Mouse (Mus musculus): ENCODE results near the gene Rhoa. TPM values are rescaled to one million over a fixed set of nuclear protein-coding genes. Genes with fewer than 3 reads are reported as not detected.

The Rhoa gene
- 100 to 1,000 TPM; 352 to 357 TPM for total RNA-seq (2021)
- long read RNA-seq, experiment 1, full-length matches to known transcripts = 465 of 519 reads
- long read RNA-seq, experiment 1, partial matches to known transcripts = 2 of 519 reads
- long read RNA-seq, experiment 1, other reads (novel, unspliced or antisense) = 52 of 519 reads
- long read RNA-seq, experiment 2, transcript Rhoa-201 (6 exons, 2,197 nt) = major isoform, 145 of 202 reads
- long read RNA-seq, experiment 2, transcript Rhoa-205 (6 exons, 852 nt) = minor isoform, 5 of 202 reads
- long read RNA-seq, experiment 2, partial matches to known transcripts = 44 of 202 reads
- long read RNA-seq, experiment 2, other reads (novel, unspliced or antisense) = 6 of 202 reads

DNA sequence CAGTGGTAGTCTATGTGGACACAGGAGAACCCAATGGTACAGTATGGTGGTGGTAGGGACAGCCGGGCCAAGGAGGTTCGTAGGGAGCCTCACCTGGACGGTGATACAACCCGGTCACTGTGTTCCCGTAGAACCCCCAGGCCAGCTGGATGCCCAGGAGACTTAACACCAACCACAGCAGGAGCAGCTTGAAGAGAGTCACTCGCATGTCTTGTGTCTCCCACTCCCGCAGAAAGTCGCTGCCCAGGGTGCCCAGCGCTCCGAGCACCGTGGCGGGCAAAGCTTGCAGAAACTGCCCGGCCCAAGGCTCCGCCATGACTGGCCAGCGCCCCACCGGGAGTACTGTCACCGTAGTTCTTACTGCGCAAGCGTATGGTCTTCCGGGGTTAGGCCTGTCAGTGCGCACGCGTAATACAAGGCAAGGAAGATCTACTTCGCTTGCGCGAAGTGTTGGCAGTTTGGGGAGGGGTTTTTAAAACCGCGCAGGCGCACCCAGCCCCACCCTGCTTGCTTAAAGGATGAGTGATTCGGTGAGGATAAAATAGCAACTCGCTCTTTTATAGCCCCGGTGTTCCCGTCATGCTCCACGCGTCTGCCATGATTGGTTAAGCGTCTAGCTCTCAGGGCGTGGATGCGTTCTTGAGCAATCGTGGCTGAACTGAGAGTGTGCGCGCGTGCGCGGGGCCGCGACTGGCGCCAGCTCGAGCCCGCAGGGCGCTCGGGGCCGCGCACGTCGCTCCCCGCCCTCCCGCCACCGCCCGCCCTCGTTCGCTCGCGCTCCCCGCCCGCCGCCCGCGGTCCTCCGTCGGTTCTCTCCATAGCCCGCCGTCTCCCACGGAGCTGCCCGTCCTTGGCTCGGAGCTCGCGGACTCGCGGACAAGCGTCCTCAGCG, at the start of gene Rhoa, which contains the start of gene Tcta:
TSS of gene Rhoa (plus strand) at position 501 of the 892 bp plus-strand sequence.
TSS of gene Tcta (minus strand) at position 532 of the 892 bp plus-strand sequence.
- peak; percentile 97 for DNase-seq

DNA sequence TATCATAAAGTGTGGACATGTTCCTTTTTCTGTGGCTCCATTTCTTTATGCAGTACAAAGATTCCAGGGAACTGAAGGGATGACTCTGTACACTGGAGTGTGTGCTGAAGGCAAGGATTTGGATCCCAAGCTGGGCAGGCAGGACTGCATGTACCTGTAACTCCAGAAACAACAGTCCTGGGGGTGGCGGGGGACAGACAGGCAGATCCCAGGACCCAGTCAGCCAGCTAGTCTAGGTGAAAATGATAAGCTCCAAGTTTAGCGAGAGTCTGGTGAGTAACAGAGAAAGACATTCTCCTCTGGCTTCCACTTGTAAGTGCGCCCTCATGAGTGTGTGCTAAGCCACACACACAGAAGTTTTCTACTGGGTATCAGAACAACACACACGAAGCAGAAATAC, 45.4 kb upstream of the Rhoa start:
- no peak for DNase-seq

DNA sequence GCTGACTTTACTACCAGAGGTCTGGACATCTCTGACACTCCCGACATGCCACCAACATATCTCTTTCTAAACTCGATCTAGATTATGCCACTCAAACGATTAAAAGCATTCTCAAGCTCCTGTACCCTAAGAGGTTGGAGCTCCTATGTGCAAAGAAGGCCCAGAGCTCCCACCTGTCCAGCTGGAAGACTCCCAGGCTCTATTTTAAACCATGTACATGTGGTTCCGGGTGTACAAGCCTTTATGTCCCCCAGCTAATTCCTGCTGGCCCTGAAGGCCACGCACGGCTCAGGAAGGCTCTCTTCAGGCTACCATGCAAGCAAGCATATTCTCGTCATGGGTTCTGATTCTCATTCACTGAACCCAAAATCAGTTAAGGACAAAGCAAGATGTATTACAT, 44.1 kb upstream of the Rhoa start:
- no peak for DNase-seq

DNA sequence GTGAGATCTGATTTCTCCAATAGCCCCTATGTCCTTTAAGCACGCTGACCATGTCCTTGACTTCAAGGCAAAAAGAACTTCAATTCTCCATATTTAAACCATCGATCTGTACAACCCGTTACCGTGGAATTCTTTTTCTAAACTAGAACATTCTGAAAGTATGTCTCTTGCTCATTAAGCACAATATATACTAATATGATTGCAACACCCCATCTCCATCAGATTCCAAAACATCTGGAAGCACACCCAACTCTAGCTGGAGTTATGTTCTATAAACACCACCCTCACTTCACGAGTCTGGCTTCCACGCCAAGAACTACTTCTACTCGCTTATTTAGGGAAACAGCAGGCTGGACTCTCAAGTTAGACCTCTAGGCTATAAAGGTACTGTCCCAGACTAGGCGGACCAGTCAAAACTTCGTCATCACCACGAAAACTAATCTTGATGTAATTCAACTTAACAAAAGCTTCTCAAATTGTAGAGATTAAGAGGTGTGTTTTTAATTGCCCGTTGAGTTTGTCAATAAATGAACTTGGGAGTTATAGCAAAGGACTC, 43.4 kb upstream of the Rhoa start:
- no peak for DNase-seq

DNA sequence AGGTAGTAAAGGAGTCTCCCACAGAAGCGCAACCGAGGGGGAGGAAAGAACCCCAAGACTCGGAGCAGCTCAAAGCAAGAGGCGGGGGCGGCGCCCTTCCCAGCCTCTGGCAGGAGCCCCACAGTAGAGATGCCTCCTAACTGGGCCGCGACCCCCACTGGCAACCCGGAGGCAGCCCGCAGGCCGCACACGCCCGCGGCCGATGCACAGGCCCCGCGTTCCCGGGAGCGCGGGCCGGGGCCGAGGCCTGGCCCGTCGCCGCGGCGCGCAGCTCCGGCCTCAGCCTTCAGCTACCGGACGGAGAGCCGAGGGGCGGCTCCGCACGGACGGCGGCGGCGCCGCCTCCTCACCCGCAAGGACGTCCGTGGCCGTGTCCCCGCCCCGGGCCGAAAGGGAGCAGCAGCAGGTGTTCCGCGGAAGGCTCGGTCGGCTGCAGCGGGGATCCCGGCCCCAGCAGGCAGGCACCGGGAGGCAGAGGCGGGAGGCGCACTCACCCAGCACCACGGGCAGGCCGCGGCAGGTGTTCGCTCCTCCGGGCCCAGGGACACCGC, 42.7 kb upstream of the Rhoa start:
- DNase-seq = no peak

DNA sequence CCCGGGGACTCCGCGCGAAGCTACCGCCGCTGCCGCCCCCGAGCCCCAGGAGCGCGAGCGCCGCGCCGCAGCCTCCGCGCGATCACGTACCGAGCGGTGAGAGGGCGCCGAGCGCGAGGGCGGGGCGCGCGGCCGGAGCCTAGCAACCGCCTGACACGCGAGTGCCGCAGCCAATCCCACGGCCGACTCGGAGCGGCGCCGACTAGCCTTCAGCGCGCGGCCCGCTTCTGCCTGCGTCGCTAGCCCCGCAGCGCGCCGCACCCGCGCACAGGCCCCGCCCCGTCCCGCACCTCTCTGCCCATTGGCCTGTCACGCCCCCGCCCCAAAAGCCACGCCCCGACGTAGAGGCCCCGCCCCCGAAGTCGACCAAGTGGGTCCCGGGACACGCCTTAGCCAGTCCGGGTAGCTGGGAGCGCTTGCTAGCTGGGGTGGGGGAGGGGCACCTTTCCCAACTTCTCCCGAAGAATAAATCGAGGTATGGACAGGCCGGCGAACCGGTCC, 42.2 kb upstream of the Rhoa start, which contains the start of gene Dag1:
TSS of gene Dag1 (minus strand) at position 269 of the 501 bp plus-strand sequence.
- DNase-seq = peak; percentile 100

DNA sequence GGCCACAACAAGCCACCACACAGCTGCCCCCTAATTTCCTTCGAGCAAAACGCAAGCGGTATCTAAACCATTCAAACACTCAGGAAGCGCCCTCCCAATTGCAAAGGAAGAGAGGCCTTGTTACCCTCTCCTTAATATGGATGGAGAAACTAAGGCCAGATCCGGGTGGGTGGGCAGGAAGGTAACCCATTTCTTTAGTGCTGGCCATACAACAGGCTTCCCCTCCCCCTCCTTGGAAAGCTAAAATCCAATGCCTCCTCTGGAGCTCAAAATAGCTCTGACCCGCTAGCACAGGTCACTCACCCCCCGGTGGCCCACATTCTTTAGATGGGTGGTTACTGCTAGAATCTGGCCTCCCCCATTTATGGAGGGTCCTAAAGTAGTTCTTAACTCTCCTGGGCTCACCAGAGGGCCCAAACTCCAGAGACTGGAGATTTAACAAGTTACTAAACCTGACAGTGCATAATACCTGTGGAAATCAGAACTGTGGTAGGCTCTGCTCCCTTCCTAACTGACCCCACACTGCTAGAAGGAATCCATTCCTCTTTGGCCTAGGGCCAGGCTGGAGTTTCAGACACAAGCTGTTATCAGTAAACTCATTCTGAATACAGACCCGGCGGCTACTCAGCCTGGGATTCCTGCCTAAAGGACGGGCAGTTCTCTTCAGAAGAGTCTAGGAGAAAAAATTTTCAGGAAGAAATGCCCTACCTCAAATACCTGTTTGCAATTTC, 41.6 kb upstream of the Rhoa start:
- DNase-seq = peak; percentile 60

DNA sequence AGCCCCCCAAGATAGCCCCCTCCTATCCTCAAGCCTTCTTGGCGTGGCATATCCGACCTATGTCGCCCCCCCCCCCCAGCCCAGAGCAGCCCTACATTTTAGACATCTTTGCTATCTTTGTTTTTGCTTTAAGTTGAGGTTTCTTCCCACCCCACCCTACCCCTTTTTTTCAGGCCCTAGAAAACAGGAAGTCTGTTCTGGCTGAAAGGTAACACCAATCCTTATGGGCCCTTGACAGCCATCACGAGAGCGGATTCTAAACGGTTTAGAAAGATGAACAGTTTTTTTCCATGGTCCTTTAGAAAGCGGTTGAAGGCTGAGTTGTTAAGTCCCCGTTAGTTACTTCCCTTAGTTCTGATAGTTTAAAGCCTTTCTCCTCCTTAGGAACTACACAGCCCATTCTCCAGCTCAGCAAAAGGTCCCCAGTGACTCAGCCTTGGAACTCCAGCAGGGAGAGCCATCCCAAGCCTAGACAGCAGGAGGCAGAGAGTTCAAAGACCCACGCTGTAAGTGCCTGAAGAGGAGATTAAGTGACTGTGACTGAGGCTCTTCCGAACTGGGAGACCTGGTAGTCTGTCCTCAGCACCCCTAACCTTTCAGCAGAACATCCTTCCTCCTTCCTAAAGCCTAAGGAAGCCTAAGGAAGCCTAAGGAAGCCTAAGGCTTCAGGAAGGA, 39.5 kb upstream of the Rhoa start:
- DNase-seq = no peak

DNA sequence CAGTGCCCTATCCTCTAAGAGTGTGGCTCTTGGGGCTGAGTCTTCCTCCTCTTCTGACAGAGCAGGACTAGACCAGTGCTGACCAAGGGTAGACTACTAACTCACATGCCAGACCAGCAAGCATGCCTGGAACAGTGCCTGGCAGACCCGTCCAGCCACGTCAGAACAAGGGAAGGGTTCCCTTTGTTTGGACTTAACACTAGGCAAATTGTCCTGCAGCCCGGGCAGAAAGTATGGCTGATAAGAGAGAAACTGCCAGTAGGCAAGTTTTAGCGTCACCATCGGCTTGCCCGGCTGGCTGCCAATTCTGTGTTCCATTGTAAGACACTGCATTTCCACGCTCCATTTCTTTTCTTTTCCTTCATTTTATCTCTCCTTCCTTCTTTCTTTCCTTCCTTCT, 38.2 kb upstream of the Rhoa start:
- DNase-seq = peak; percentile 36

DNA sequence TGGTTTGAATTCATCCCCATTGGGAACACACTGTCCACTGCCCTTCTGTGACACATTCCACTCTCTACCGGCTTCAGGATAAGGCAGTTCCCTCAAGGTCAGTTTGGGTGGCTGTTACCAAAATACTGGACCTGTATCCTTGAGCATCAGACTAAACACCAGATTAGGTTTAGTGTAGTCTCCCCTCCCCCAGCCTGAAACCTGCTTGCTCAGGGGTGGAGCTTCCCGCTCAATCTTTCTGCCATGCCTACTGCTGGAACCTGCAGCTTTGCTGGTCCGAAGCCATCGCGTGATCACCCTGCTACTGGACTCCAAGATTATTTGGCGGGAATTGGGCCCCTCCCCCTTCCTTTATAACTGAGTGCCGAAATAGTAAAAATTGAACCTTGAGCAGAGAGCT, 37.2 kb upstream of the Rhoa start:
- DNase-seq = peak; percentile 45

DNA sequence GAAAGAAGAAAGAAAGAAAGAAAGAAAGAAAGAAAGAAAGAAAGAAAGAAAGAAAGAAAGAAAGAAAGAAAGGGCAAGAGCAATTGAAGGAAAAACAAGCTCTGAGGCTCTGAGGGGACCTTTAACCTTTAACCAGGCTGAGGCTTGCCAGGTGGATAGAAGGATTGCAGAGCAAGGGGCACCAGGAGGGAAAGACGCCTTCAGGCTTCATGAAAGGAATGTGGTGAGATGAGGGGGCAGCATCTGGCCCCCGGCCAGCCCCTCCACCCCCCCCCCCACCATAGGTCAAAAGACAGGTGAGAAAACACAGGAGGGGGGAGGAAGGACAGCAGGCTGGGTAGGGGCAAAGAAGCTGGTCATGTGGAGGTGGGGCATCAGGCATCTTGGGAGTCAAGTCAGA, 34.0 kb upstream of the Rhoa start:
- DNase-seq = peak; percentile 19

DNA sequence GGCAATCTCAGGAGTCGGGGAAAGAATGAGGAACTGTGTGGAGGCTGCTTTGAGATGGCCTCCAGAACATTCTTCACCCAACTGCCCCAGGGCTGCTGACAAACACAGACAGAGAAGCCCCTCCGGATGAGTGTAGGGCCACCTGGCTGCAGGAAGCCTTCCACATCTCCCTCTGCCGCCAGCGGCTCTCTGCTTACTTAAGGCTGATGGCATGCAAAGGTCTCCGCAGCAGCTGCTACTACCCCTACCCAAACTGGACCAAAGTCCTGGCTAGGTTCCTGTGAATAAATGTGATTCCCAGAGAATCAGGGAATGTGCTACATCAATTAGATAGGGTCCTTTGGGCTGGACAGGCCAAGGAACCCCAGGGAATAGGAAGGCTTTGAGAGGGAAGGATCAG, 33.2 kb upstream of the Rhoa start:
- DNase-seq = no peak

DNA sequence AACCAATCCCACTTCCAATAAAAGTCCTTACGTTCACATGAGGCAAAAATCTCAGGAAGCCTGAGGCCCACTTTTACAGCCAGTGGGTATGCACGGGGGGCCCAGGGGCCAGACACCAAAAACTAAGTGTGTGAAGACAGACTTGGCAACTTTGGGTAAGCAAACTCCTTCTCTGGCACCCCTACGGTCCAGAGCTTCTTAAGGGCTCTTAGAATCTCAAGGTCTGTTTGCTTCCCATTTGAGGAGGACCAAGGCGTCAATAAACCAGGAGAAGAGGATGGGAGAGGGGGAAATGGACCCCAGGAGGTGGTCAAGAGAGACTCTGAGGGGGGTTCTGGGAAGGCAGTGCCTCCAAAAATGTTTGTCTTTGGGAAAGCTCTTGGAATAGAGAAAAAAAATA, 32.4 kb upstream of the Rhoa start:
- no peak for DNase-seq

DNA sequence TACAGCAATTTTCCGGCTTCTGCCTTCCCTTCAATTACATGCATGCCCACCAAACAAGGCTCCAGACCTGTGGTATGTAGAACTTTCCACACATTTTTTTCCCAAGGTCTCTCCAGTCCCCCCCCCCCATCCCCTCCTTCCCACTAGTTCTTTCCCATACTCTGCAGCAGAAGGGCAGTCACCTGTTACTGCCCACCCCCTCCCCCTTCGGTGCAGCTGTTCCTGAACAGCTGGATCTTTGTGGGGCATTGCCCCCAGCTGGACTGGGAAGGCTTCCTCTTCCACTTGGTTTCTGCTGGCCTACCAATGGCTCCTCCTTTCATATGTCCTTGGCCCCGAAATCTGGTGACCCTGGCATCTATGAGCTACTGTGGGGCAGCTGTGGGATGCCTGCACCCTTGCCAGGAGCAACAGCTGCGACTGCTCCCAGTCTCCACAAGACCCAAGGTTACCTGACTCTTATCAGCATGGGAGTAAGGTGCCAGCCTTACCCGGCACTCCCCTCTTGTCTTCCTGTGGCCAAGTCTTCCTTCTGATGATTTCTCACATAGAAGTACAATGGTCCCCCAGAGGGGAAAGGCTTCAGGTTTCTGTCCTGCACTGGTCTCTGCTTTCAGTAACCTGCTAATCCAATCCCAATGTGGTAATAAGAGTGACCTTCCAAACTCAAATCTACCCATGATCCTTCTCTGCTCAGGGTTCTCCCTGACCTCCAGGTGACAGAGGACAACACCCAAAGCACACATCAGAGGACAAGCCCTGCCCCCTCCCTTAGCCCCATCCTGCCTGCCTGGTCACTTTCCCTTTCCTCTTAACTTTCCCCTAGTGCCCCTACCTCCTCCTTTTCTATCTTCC, 31.2 kb upstream of the Rhoa start:
- DNase-seq = peak; percentile 73

DNA sequence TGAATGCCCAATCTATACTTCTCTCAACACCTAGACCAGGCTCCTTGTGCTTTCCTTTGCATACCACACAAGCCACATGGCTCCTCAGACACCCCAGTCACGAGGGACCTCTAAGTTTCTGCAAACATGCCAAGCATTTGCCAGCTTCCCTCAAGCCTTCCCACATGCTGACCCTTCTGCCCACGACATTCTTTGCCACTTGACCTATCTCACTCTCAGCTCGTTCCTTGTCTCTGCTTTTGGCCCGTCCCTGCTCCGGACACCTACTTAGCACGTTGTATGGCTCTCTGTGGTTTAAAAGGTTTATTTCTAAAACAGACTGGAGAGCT, 30.6 kb upstream of the Rhoa start:
- no peak for DNase-seq

DNA sequence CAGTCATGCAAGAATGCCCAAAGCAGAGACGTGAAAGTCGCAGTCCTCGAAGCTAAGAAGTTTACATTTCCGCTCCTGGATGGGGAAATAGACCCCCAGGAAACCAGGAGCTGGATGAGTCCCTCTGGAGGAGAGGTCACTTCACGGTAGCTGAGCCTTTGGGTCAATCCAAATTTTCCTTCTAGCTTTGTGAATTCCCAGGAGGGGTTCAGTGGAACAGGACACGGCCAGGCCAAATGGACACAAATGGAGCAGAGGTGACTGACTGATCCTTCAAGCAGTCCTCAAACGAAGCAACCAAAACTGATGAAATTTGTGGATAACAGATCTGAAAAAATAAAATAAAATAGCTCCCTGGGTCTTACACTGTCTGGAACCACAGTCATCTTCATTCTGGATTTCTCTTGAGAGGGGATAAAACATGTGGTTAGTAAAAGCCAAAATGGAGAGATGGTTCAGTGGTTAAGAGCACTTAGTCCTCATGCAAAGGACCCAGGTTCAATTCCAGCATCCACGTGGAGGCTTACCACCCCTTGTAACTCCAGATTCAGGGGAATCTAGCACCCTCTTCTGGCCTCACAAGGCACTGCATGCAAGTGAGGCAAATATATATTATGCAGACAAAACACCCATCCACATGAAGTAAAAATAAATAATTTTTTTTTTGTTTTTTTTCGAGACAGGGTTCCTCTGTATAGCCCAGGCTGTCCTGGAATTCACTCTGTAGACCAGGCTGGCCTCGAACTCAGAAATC, 27.1 kb upstream of the Rhoa start:
- DNase-seq = peak; percentile 66

DNA sequence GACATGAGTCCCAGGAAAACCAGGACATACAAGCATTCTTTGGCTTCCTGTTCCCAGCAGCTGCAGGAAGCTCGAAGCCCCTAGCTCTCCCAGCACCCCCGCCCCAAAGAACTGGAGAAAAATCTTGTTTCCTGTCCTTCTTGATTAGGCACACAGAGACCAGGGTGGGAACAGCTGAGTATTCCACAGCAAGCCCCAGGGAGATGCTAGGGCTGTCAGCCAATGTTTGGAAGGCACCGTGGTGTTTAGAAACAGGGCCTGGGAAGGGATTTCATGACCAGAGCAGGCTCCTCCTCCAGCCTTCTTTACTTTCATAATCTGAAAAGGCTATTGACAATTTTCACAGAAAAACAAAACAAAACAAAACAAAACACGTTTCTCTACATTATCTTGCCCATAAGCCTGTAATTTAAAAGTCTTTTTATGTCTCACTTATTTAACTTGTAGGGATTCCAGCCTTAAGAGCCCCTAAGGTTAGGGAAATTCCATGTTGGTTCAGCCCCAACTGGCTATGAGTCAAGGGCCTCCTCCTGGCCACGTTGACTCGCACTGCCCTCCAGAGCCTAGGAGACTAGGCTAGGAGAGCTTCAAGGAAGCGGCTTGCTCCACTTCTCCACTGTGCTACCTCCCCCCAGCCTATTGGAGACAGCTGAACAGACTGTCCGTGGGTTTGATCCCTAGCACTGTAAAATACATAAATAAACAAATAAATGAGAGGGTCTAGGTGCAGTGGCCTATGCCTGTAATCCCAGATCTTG, 25.7 kb upstream of the Rhoa start:
- peak; percentile 84 for DNase-seq

DNA sequence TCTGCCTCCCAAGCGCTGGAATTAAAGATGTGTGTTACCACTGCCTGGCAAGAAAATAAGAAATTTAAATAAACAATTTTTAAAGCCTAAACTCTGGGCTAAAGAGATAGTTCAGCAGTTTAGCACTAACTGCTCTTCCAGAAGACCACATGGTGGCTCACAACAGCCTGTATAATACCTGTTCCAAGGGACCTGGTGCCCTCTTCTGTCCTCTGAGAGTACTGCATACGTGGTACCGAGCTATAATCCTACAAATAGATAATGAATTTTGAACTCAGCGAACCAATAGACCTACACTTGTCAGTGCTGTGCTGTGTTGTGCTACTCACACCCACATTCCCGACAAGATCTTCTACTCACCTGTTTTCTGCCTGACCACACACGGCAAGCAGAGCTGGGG, 21.5 kb upstream of the Rhoa start:
- DNase-seq = peak; percentile 86

All from adrenal gland, postnatal 10 days (tissue).